Mouse (Mus musculus) bone marrow macrophage, adult 2 months (primary cell): ENCODE results near the gene S100a14.

Source experiments
- CTCF ChIP-seq: IDR thresholded peaks from 2 replicates; pipeline ENCODE4 v1.5.1; 2012; ENCODE audit warnings: low read depth, mild to moderate bottlenecking, low read length, moderate library complexity
- POLR2A ChIP-seq: IDR thresholded peaks from 2 replicates; pipeline ENCODE4 v1.6.1; 2012; ENCODE audit warnings: mild to moderate bottlenecking, low read depth, low read length, borderline replicate concordance

DNA sequence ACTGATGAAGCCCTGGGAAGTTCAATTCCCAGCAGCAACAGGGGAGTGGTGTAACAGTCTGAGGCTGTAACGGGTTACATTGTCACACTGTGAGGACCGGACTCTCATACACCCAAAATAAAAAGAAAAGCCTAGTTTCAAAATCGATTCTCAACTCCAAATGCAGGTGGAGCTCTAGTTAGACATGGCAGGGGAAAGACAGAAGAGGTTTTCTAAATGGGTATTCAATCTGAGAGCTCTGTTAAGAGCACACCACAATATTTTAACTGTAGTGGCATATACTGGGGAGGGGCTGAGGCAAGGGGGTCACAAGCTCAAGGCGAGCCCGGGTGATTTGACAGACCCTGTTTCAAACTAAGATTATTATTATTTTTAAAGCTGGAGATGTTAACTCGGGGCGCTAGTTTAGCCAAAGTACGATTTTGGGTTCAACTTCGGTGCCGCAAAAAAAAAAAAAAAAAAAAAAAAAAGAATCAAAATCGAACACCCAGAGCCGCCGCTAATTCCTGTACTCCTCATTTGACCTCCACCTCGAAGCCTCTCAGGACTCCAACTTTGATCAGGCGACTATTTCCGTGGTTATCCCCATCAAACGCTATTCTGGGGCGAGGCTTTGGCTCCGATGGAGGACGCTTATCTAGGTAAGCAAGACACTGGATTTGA, 18.2 kb upstream of the S100a14 start:
- TF ChIP-seq CTCF (no peak; the same call in 1 of the 2 replicates), POLR2A (no peak)
